Mouse (Mus musculus) CH12.LX (cell line): Measurements from ENCODE around the gene Gm12184. TPM values are rescaled to one million over a fixed set of nuclear protein-coding genes. Genes with fewer than 3 reads are reported as not detected.

Source experiments
- DNase-seq: peaks from one replicate; pipeline ENCODE4 v3.0.0-alpha.2; 2013; ENCODE audit errors: extremely low read depth
- H3K27ac ChIP-seq: 2 replicates; pipeline ENCODE4 v1.5.1; 2012; ENCODE audit warnings: low read depth, mild to moderate bottlenecking, control low read depth, moderate library complexity; ENCODE audit not compliant: insufficient read depth
- H3K27me3 ChIP-seq: replicated peaks from 2 replicates; pipeline ENCODE3; 2012; ENCODE audit warnings: inconsistent platforms
- H3K36me3 ChIP-seq, 2 experiments: replicated peaks in 1 of 2; 2 replicates each; pipeline versions ENCODE3 to v1.6.1; 2012; ENCODE audit warnings: inconsistent platforms in 1 of 2, low read length in 1 of 2, mild to moderate bottlenecking in 1 of 2, mixed read lengths in 1 of 2, moderate library complexity in 1 of 2; ENCODE audit not compliant: control insufficient read depth in 1 of 2, insufficient read depth in 1 of 2
- H3K4me1 ChIP-seq, 2 experiments: 2 replicates each; pipeline ENCODE4 v1.6.1; 2012; ENCODE audit warnings: inconsistent platforms in 1 of 2, moderate library complexity in 1 of 2; ENCODE audit not compliant: insufficient read depth in 2 of 2, control insufficient read depth in 1 of 2
- H3K4me2 ChIP-seq: 2 replicates; pipeline ENCODE4 v1.6.1; 2012; ENCODE audit warnings: low read depth, mild to moderate bottlenecking, control low read depth; ENCODE audit not compliant: poor library complexity, insufficient read depth, severe bottlenecking
- H3K4me3 ChIP-seq, 3 experiments: fragments of 150-350 bp in 1 of 3; sonication (generic) in 1 of 3; replicated peaks in 1 of 3; 2 replicates each; pipeline versions ENCODE3 to v1.5.1; 2011 to 2012; ENCODE audit warnings: low read depth in 2 of 3, low read length in 2 of 3, mild to moderate bottlenecking in 2 of 3, moderate library complexity in 2 of 3, control low read depth in 1 of 3, improper control_type of control experiment in 1 of 3, inconsistent platforms in 1 of 3, mixed read lengths in 1 of 3; ENCODE audit not compliant: poor library complexity in 1 of 3
- H3K79me2 ChIP-seq: replicated peaks from 2 replicates; pipeline ENCODE4 v1.6.1; 2012; ENCODE audit warnings: mild to moderate bottlenecking, moderate library complexity; ENCODE audit not compliant: control insufficient read depth, poor library complexity, insufficient read depth, severe bottlenecking; ENCODE audit errors: extremely low read depth
- H3K9ac ChIP-seq: 2 replicates; pipeline ENCODE4 v1.6.1; 2012; ENCODE audit warnings: low read depth, mild to moderate bottlenecking, control low read depth, moderate library complexity; ENCODE audit not compliant: insufficient read depth
- H3K9me3 ChIP-seq: replicated peaks from 2 replicates; pipeline ENCODE3; 2012; ENCODE audit warnings: low read length, inconsistent platforms, mixed read lengths
- BHLHE40 ChIP-seq: IDR thresholded peaks from 2 replicates; pipeline ENCODE4 v1.6.1; 2011; ENCODE audit warnings: mild to moderate bottlenecking, low read depth, low read length, improper control_type of control experiment
- CHD1 ChIP-seq: IDR thresholded peaks from 2 replicates; pipeline ENCODE4 v1.6.1; 2012; ENCODE audit warnings: low read depth, low read length, improper control_type of control experiment, inconsistent platforms
- E2F4 ChIP-seq: IDR thresholded peaks from 2 replicates; pipeline ENCODE4 v1.6.1; 2011; ENCODE audit warnings: low read depth, low read length, improper control_type of control experiment; ENCODE audit not compliant: insufficient replicate concordance
- GABPA ChIP-seq: IDR thresholded peaks from 2 replicates; pipeline ENCODE4 v1.6.1; 2012; ENCODE audit warnings: low read depth, low read length, improper control_type of control experiment, inconsistent platforms; ENCODE audit not compliant: insufficient replicate concordance
- JUN ChIP-seq: IDR thresholded peaks from 2 replicates; pipeline ENCODE4 v1.6.1; 2011; ENCODE audit warnings: low read depth, mild to moderate bottlenecking, low read length, improper control_type of control experiment, moderate library complexity; ENCODE audit not compliant: insufficient read depth
- MEF2A ChIP-seq: IDR thresholded peaks from 2 replicates; pipeline ENCODE4 v1.6.1; 2014; ENCODE audit warnings: low read depth, mild to moderate bottlenecking, inconsistent platforms, low read length, improper control_type of control experiment, borderline replicate concordance
- MYC ChIP-seq: IDR thresholded peaks from 2 replicates; pipeline ENCODE4 v1.6.1; 2011; ENCODE audit warnings: low read depth, mild to moderate bottlenecking, improper control_type of control experiment, low read length
- NRF1 ChIP-seq: IDR thresholded peaks from 2 replicates; pipeline ENCODE4 v1.6.1; 2014; ENCODE audit warnings: low read depth, mild to moderate bottlenecking, inconsistent platforms, low read length, improper control_type of control experiment, moderate library complexity
- TBP ChIP-seq: conservative IDR thresholded peaks from 2 replicates; pipeline ENCODE4 v1.6.1; 2011; ENCODE audit warnings: low read depth, low read length, improper control_type of control experiment
- USF2 ChIP-seq: conservative IDR thresholded peaks from 2 replicates; pipeline ENCODE4 v1.6.1; 2011; ENCODE audit warnings: low read depth, low read length, improper control_type of control experiment
- ZC3H11A ChIP-seq: IDR thresholded peaks from 2 replicates; pipeline ENCODE4 v1.6.1; 2012; ENCODE audit warnings: low read depth, mild to moderate bottlenecking, inconsistent platforms, low read length, improper control_type of control experiment
- ZMIZ1 ChIP-seq: IDR thresholded peaks from 2 replicates; pipeline ENCODE4 v1.6.1; 2012; ENCODE audit warnings: low read depth, mild to moderate bottlenecking, inconsistent platforms, low read length, improper control_type of control experiment
- dilution Hi-C: fragments of 300-500 bp; cut with MboI; formaldehyde crosslinking; loops from 2 replicates; pipeline ENCODE4 v1.14.3; 2020; ENCODE audit warnings: low sequenced_read_pairs; ENCODE audit not compliant: extremely low pct_unique_long_range_greater_than_20kb, extremely low pct_ligation_motif_present
- in situ Hi-C: fragments of 300-500 bp; cut with MboI; formaldehyde crosslinking; loops from 3 replicates; pipeline ENCODE4 v1.14.3; 2019; ENCODE audit warnings: low sequenced_read_pairs, low pct_ligation_motif_present, low pct_unique_long_range_greater_than_20kb, mixed read lengths
- polyA plus RNA-seq: library from polyadenylated mRNA; unstranded; fragments of >175 nt; gene quantifications from 2 replicates; pipeline ENCODE4 v1.2.1, GENCODE M21; 2012; ENCODE audit warnings: low read depth; ENCODE audit not compliant: insufficient read length
- total RNA-seq, 2 experiments: library from RNA; depleted of rRNA; stranded (reverse); fragments of 300-350 nt in 1 of 2; fragments of >200 nt in 1 of 2; gene quantifications; 2 replicates each; pipeline ENCODE4 v1.2.3; 2012 to 2014

Gene Gm12184
- total and polyA plus RNA-seq, 3 experiments = 5.6 to 51.6 (median 7.1) TPM

DNA sequence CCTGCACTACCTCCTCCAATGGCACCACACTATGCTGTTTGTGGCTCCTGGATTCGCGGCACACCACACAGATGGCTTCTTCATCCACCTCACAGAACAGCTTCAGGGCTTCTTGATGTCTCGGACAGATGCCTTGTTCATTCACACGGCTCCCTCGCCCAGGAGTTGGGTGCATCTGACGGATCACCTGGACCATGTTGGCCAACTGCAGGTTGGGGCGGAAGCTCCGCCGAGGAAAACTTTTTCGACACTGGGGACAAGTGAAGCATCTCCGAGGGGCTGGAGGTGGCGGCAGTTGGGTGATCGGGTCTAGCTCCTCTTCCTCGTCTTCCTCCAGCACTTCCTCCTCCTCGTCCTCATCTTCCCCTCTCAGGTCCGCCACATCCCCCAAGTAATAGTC, 10.6 kb downstream of the Gm12184 start:
- no peaks in the 10 kb centered on the region for H3K9me3 ChIP-seq
- DNase-seq = no peak
- peaks cover 27% of the 10 kb centered on the region for H3K79me2 ChIP-seq
- peak overlapping the region; percentile 92 for H3K9ac ChIP-seq
- peak overlapping the region; percentile 72 to 85 (median 80) for H3K4me3 ChIP-seq
- TF ChIP-seq MEF2A = no peak
- TF ChIP-seq, all 38 proteins: peak for 0
- Histone ChIP-seq H3K27me3 (no peaks in the 10 kb centered on the region), H3K27ac (peak overlapping the region; percentile 23), H3K4me1 (peaks cover 6 to 60% of the 10 kb centered on the region in 2 experiments), H3K4me2 (peak overlapping the region; percentile 88), H3K36me3 (peaks cover 29 to 48% of the 10 kb centered on the region in 2 experiments)
- dilution Hi-C loops = no loop called here
- in situ Hi-C loops = loop anchor here (5.0 kb wide), 1 partner anchor 36 kb away; no protein-coding TSS in a partner anchor

DNA sequence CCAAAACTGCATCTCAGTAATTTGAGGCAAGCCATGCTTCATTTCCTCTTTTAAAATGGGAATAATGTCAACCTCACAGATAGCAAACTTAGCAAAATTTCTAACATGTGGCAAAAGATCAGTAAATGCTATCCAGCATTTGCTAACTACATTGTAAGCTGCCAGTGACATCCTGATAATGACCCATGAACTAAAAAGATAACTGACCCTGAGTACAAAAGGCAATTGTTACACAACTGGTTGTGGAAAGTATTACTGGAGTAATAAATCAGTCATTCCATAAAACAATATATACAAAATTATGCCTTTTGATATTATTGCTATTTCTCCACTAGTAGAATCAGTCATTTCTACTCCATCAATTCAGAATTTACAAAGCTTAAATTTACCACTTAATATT, 12.7 kb downstream of the Gm12184 start:
- Histone ChIP-seq H3K9ac (no peak overlapping the region), H3K27ac (no peak overlapping the region), H3K4me1 (peaks cover 3 to 40% of the 10 kb centered on the region in 2 experiments; a peak in 3 of 4 replicates), H3K4me3 (no peak overlapping the region), H3K9me3 (no peaks in the 10 kb centered on the region), H3K27me3 (no peaks in the 10 kb centered on the region), H3K79me2 (peaks cover 27% of the 10 kb centered on the region), H3K36me3 (peaks cover 46 to 69% of the 10 kb centered on the region in 2 experiments), H3K4me2 (no peak overlapping the region)
- DNase-seq = no peak
- dilution Hi-C loops = no loop called here
- in situ Hi-C loops = no loop called here
- TF ChIP-seq USF2 = no peak
- TF ChIP-seq ZC3H11A = no peak
- no peak for TF ChIP-seq GABPA
- TF ChIP-seq BHLHE40 = no peak
- TF ChIP-seq JUN = no peak
- no peak for TF ChIP-seq E2F4
- TF ChIP-seq ZMIZ1 = 0 out of 2 replicates have a peak, but pooled peaks have one; percentile 21

DNA sequence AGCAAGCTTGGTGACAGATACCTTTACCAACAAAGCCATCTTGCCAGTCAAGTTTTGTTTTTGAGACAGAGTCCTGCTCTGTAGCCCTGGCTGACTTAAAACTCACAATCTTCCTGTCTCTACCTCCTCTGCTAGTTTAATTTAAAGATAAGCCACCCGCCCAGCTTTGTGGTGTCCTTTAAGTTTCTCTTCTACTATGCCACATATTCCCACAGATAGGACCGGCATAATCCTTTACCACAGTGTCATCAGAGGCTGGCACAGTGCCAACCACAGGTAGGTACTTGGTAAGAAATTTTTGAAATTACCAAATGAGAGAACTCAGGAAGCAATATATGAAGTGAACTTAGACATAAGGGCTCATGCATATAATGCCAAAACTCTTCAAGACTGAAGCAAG, 16.3 kb downstream of the Gm12184 start:
- in situ Hi-C loops = no loop called here
- H3K27ac ChIP-seq = no peak overlapping the region
- TF ChIP-seq TBP (no peak), CHD1 (no peak), NRF1 (no peak), MYC (no peak)

More for the DNA sequence above, 16.3 kb downstream of the Gm12184 start:
- dilution Hi-C loops = no loop called here
- no peak overlapping the region for H3K9ac ChIP-seq
- H3K4me3 ChIP-seq = no peak overlapping the region
- no peaks in the 10 kb centered on the region for H3K9me3 ChIP-seq
- peaks cover 0 to 56% of the 10 kb centered on the region in 2 experiments; a peak in 2 of 4 replicates for H3K4me1 ChIP-seq
- H3K27me3 ChIP-seq = no peaks in the 10 kb centered on the region
- no peak for DNase-seq
- H3K36me3 ChIP-seq = peaks cover 74 to 97% of the 10 kb centered on the region in 2 experiments
- peaks cover 11% of the 10 kb centered on the region for H3K79me2 ChIP-seq
- H3K4me2 ChIP-seq = no peak overlapping the region
